Mouse (Mus musculus): Measurements from ENCODE around the gene Adcy1. TPM values are rescaled to one million over a fixed set of nuclear protein-coding genes. Genes with fewer than 3 reads are reported as not detected.

The Adcy1 gene
- polyA plus RNA-seq, 1 experiment = 0.02 TPM

DNA sequence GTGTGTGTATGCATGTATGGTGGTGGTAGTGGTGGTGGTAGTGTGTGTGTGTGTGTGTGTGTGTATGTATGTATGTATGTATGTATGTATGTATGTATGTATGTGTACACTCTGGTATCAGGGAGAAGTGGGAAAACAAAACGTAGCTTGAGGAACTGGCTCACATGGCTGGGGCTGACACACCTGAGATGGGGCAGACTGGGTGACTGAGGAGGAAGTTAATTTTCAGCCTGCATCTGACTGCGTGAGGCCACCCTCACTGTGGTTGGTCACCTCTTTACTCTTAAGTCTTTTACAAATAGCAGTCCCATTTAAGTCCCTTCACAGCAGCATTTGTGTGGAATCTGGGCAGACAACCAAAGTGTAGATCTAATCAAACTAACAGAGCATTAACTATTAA, 116.0 kb downstream of the Adcy1 start:
- Histone ChIP-seq H3K4me3 (ENCODE audit: insufficient read depth, poor library complexity, severe bottlenecking) (no peak overlapping the region), H3K36me3 (ENCODE audit: control insufficient read depth, insufficient read depth) (no peaks in the 10 kb centered on the region), H3K79me3 (ENCODE audit: low read depth) (no peaks in the 10 kb centered on the region), H3K79me2 (ENCODE audit: control insufficient read depth, insufficient read depth) (no peaks in the 10 kb centered on the region), H3ac (ENCODE audit: control insufficient read depth, insufficient read length, low read depth) (no peak overlapping the region), H3K27me3 (ENCODE audit: control insufficient read depth, insufficient read depth, insufficient read length) (no peaks in the 10 kb centered on the region)
- TF ChIP-seq MYOG (IDR thresholded peaks at IDR 0.05; ENCODE audit: control insufficient read depth, extremely low read depth, insufficient read length) = no peak
- no peak for TF ChIP-seq MYOD1 (IDR thresholded peaks at IDR 0.05; ENCODE audit: control insufficient read depth, insufficient read length, low read depth)
- no peak for TF ChIP-seq FOSL1 (IDR thresholded peaks at IDR 0.05; ENCODE audit: insufficient read depth, low read length, poor library complexity, severe bottlenecking)
- TF ChIP-seq CTCF (IDR thresholded peaks at IDR 0.05; ENCODE audit: control insufficient read depth, insufficient read depth, insufficient read length) = no peak
- no peak for TF ChIP-seq CEBPB (IDR thresholded peaks at IDR 0.05; ENCODE audit: low read depth)
- no peak for TF ChIP-seq MAX (IDR thresholded peaks at IDR 0.05)
- TF ChIP-seq USF1 (IDR thresholded peaks at IDR 0.05; ENCODE audit: low read depth) = no peak

- Histone ChIP-seq H3K27me3 (ENCODE audit: control insufficient read depth, insufficient read depth, insufficient read length) (no peaks in the 10 kb centered on the region), H3K4me3 (ENCODE audit: insufficient read depth, poor library complexity, severe bottlenecking) (no peak overlapping the region)
- no peak for TF ChIP-seq MAX (IDR thresholded peaks at IDR 0.05)
- TF ChIP-seq CEBPB (IDR thresholded peaks at IDR 0.05; ENCODE audit: low read depth) = no peak
- no peak for TF ChIP-seq MYOD1 (IDR thresholded peaks at IDR 0.05; ENCODE audit: control insufficient read depth, insufficient read length, low read depth)
- no peak for TF ChIP-seq MYOG (IDR thresholded peaks at IDR 0.05; ENCODE audit: control insufficient read depth, extremely low read depth, insufficient read length)
- TF ChIP-seq USF1 (IDR thresholded peaks at IDR 0.05; ENCODE audit: low read depth) = no peak
- TF ChIP-seq FOSL1 (IDR thresholded peaks at IDR 0.05; ENCODE audit: insufficient read depth, low read length, poor library complexity, severe bottlenecking) = no peak
- TF ChIP-seq CTCF (IDR thresholded peaks at IDR 0.05; ENCODE audit: control insufficient read depth, insufficient read depth, insufficient read length) = no peak
Observed at GRCm38 (mm10) chr11:7182409-7183042, 119.2 kb downstream of the Adcy1 start.

DNA sequence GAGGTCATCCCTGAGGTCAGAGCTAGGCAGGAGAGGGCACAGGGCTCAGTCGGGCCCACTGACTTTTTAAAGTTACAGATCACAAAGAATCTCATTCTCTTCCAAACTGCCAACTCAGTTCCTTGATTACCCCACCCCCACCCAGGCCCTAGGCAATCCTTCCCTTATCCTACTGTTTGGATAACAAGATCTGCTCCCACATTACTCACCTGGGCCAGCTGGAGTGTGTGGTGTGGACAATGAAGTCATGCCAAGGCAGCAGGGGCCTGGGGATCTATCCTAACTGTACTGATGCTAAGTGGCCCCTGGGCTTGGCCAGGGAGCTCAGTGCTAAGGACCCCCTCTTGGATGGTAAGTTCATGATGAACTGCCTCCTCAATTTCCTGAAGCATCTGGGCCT, 121.1 kb downstream of the Adcy1 start:
- H3K79me3 ChIP-seq (ENCODE audit: low read depth) = no peaks in the 10 kb centered on the region
- no peak overlapping the region for H3ac ChIP-seq (ENCODE audit: control insufficient read depth, insufficient read length, low read depth)
- TF ChIP-seq FOSL1 (IDR thresholded peaks at IDR 0.05; ENCODE audit: insufficient read depth, low read length, poor library complexity, severe bottlenecking) = no peak
- no peak for TF ChIP-seq MYOD1 (IDR thresholded peaks at IDR 0.05; ENCODE audit: control insufficient read depth, insufficient read length, low read depth)
- no peak for TF ChIP-seq USF1 (IDR thresholded peaks at IDR 0.05; ENCODE audit: low read depth)
- TF ChIP-seq MYOG (IDR thresholded peaks at IDR 0.05; ENCODE audit: control insufficient read depth, extremely low read depth, insufficient read length) = no peak
- no peak for TF ChIP-seq CEBPB (IDR thresholded peaks at IDR 0.05; ENCODE audit: low read depth)
- TF ChIP-seq MAX (IDR thresholded peaks at IDR 0.05) = no peak
- no peak for TF ChIP-seq CTCF (IDR thresholded peaks at IDR 0.05; ENCODE audit: control insufficient read depth, insufficient read depth, insufficient read length)
- H3K36me3 ChIP-seq (ENCODE audit: control insufficient read depth, insufficient read depth) = no peaks in the 10 kb centered on the region
- no peak overlapping the region for H3K4me3 ChIP-seq (ENCODE audit: insufficient read depth, poor library complexity, severe bottlenecking)
- no peaks in the 10 kb centered on the region for H3K27me3 ChIP-seq (ENCODE audit: control insufficient read depth, insufficient read depth, insufficient read length)
- no peaks in the 10 kb centered on the region for H3K79me2 ChIP-seq (ENCODE audit: control insufficient read depth, insufficient read depth)

More at GRCm38 (mm10) chr11:7182409-7183042, 119.2 kb downstream of the Adcy1 start:
- Histone ChIP-seq H3K36me3 (ENCODE audit: control insufficient read depth, insufficient read depth) (no peaks in the 10 kb centered on the region), H3K79me3 (ENCODE audit: low read depth) (no peaks in the 10 kb centered on the region), H3K79me2 (ENCODE audit: control insufficient read depth, insufficient read depth) (no peaks in the 10 kb centered on the region), H3ac (ENCODE audit: control insufficient read depth, insufficient read length, low read depth) (no peak overlapping the region)

- Histone ChIP-seq H3ac (ENCODE audit: control insufficient read depth, insufficient read length, low read depth) (no peak overlapping the region), H3K27me3 (ENCODE audit: control insufficient read depth, insufficient read depth, insufficient read length) (no peaks in the 10 kb centered on the region), H3K36me3 (ENCODE audit: control insufficient read depth, insufficient read depth) (no peaks in the 10 kb centered on the region), H3K79me3 (ENCODE audit: low read depth) (no peaks in the 10 kb centered on the region), H3K79me2 (ENCODE audit: control insufficient read depth, insufficient read depth) (no peaks in the 10 kb centered on the region), H3K4me3 (ENCODE audit: insufficient read depth, poor library complexity, severe bottlenecking) (no peak overlapping the region)
- TF ChIP-seq FOSL1 (IDR thresholded peaks at IDR 0.05; ENCODE audit: insufficient read depth, low read length, poor library complexity, severe bottlenecking) (no peak), USF1 (IDR thresholded peaks at IDR 0.05; ENCODE audit: low read depth) (no peak), MAX (IDR thresholded peaks at IDR 0.05) (no peak), CEBPB (IDR thresholded peaks at IDR 0.05; ENCODE audit: low read depth) (no peak), MYOG (IDR thresholded peaks at IDR 0.05; ENCODE audit: control insufficient read depth, extremely low read depth, insufficient read length) (no peak), CTCF (IDR thresholded peaks at IDR 0.05; ENCODE audit: control insufficient read depth, insufficient read depth, insufficient read length) (no peak), MYOD1 (IDR thresholded peaks at IDR 0.05; ENCODE audit: control insufficient read depth, insufficient read length, low read depth) (no peak)
Observed at GRCm38 (mm10) chr11:7187472-7187871, 124.2 kb downstream of the Adcy1 start.

- TF ChIP-seq CTCF (IDR thresholded peaks at IDR 0.05; ENCODE audit: control insufficient read depth, insufficient read depth, insufficient read length) (no peak), MAX (IDR thresholded peaks at IDR 0.05) (no peak), CEBPB (IDR thresholded peaks at IDR 0.05; ENCODE audit: low read depth) (no peak), MYOD1 (IDR thresholded peaks at IDR 0.05; ENCODE audit: control insufficient read depth, insufficient read length, low read depth) (no peak), FOSL1 (IDR thresholded peaks at IDR 0.05; ENCODE audit: insufficient read depth, low read length, poor library complexity, severe bottlenecking) (no peak), USF1 (IDR thresholded peaks at IDR 0.05; ENCODE audit: low read depth) (no peak), MYOG (IDR thresholded peaks at IDR 0.05; ENCODE audit: control insufficient read depth, extremely low read depth, insufficient read length) (no peak)
- no peak within 1 kb of the TSS for H3K4me3 ChIP-seq (ENCODE audit: insufficient read depth, poor library complexity, severe bottlenecking)
- no peak within 1 kb of the TSS for H3ac ChIP-seq (ENCODE audit: control insufficient read depth, insufficient read length, low read depth)
- no peaks in the 10 kb centered on the region for H3K36me3 ChIP-seq (ENCODE audit: control insufficient read depth, insufficient read depth)
- H3K79me3 ChIP-seq (ENCODE audit: low read depth) = no peaks in the 10 kb centered on the region
- no peaks in the 10 kb centered on the region for H3K27me3 ChIP-seq (ENCODE audit: control insufficient read depth, insufficient read depth, insufficient read length)
- no peaks in the 10 kb centered on the region for H3K79me2 ChIP-seq (ENCODE audit: control insufficient read depth, insufficient read depth)
Observed at GRCm38 (mm10) chr11:7188469-7188868, 125.2 kb downstream of the Adcy1 start, which contains the start of gene Gm11985. Gm11985 (minus strand) TSS chr11:7188569.
